Mouse (Mus musculus): ENCODE measurements around the gene Ern1. TPM values are rescaled to one million over a fixed set of nuclear protein-coding genes. Genes with fewer than 3 reads are reported as not detected.
"Not testable (repeated sequence)": the region's sequence is repeated elsewhere in the genome, so short reads cannot be mapped to it uniquely, and the experiment has no call there.

Ern1 gene
- total and polyA plus RNA-seq, 3 experiments, result 90.7 to 700 (median 119) TPM

GRCm38 (mm10) chr11:106481651-106482050 lies 6.0 kb downstream of the Ern1 start:
- DNase-seq, result no peak

GRCm38 (mm10) chr11:106480530-106480885 lies 7.1 kb downstream of the Ern1 start:
- DNase-seq, result no peak

- no peak for DNase-seq
Measured at GRCm38 (mm10) chr11:106479619-106480529, 7.8 kb downstream of the Ern1 start.

GRCm38 (mm10) chr11:106478745-106479144 lies 8.9 kb downstream of the Ern1 start:
- no peak for DNase-seq

- DNase-seq, result no peak
Measured at GRCm38 (mm10) chr11:106477505-106478160, 10.0 kb downstream of the Ern1 start.

- DNase-seq, result no peak
Measured at GRCm38 (mm10) chr11:106475309-106475708, 12.3 kb downstream of the Ern1 start.

GRCm38 (mm10) chr11:106471629-106472028 lies 16.0 kb downstream of the Ern1 start:
- no peak for DNase-seq

- no peak for DNase-seq
Measured at GRCm38 (mm10) chr11:106468509-106468908, 19.1 kb downstream of the Ern1 start.

GRCm38 (mm10) chr11:106465932-106466331 lies 21.7 kb downstream of the Ern1 start:
- no peak for DNase-seq

- DNase-seq, result no peak
Measured at GRCm38 (mm10) chr11:106465545-106465903, 22.1 kb downstream of the Ern1 start.

- DNase-seq, result no peak
Measured at GRCm38 (mm10) chr11:106464681-106465544, 22.7 kb downstream of the Ern1 start.

- DNase-seq, result no peak
Measured at GRCm38 (mm10) chr11:106463845-106464244, 23.8 kb downstream of the Ern1 start.

- no peak for DNase-seq
Measured at GRCm38 (mm10) chr11:106462309-106462708, 25.3 kb downstream of the Ern1 start.

GRCm38 (mm10) chr11:106461145-106461932 lies 26.3 kb downstream of the Ern1 start:
- no peak for DNase-seq

- DNase-seq, result no peak
Measured at GRCm38 (mm10) chr11:106460671-106461070, 27.0 kb downstream of the Ern1 start.

- no peak for DNase-seq
Measured at GRCm38 (mm10) chr11:106458540-106458939, 29.1 kb downstream of the Ern1 start.

- no peak for DNase-seq
Measured at GRCm38 (mm10) chr11:106443646-106444045, 44.0 kb downstream of the Ern1 start.

GRCm38 (mm10) chr11:106442564-106442963 lies 45.1 kb downstream of the Ern1 start:
- not testable (repeated sequence) for DNase-seq

- DNase-seq, result peak; percentile 27
Measured at GRCm38 (mm10) chr11:106440318-106440717, 47.3 kb downstream of the Ern1 start.

GRCm38 (mm10) chr11:106439355-106439754 lies 48.3 kb downstream of the Ern1 start:
- DNase-seq, result no peak

GRCm38 (mm10) chr11:106438524-106439177 lies 49.0 kb downstream of the Ern1 start:
- peak; percentile 32 for DNase-seq

All from adrenal gland, adult 2 months (tissue).